Mouse (Mus musculus) ovary, postnatal 10 days (tissue): Measurements from ENCODE around the gene Hyal5.

Source experiments
- DNase-seq: peaks from one replicate; pipeline ENCODE4 v3.0.0; 2022; ENCODE audit warnings: low spot score

Hyal5 gene

GRCm38 (mm10) chr6:24857697-24858096, at the start of gene Hyal5:
Gene Hyal5 (plus strand): TSS chr6:24857997.
- DNase-seq, result no peak

- DNase-seq, result no peak
These were observed 35.7 kb upstream of the Hyal5 start for GRCm38 (mm10) chr6:24822070-24822469.

GRCm38 (mm10) chr6:24860320-24860719, 2.5 kb downstream of the Hyal5 start:
- no peak for DNase-seq

- no peak for DNase-seq
These were observed 5.9 kb downstream of the Hyal5 start for GRCm38 (mm10) chr6:24863649-24864048.

GRCm38 (mm10) chr6:24894146-24894873, 36.5 kb downstream of the Hyal5 start:
- no peak for DNase-seq

- DNase-seq, result no peak
These were observed 37.0 kb downstream of the Hyal5 start for GRCm38 (mm10) chr6:24894874-24895183.

GRCm38 (mm10) chr6:24905101-24905500, 47.3 kb downstream of the Hyal5 start:
- DNase-seq, result no peak

GRCm38 (mm10) chr6:24907824-24908223, 50.0 kb downstream of the Hyal5 start:
- DNase-seq, result no peak

GRCm38 (mm10) chr6:24910016-24910727, 52.4 kb downstream of the Hyal5 start:
- no peak for DNase-seq

- DNase-seq, result no peak
These were observed 52.9 kb downstream of the Hyal5 start for GRCm38 (mm10) chr6:24910728-24911105.

GRCm38 (mm10) chr6:24913591-24913990, 55.8 kb downstream of the Hyal5 start:
- DNase-seq, result no peak

GRCm38 (mm10) chr6:24925076-24925785, 67.4 kb downstream of the Hyal5 start:
- DNase-seq, result no peak
